Mouse (Mus musculus): ENCODE results near the gene Lrcol1. TPM values are rescaled to one million over a fixed set of nuclear protein-coding genes. Genes with fewer than 3 reads are reported as not detected.

Lrcol1 gene
- polyA plus RNA-seq, 1 experiment from 2014 or later, result not detected

- Histone ChIP-seq H3K4me1 (replicated peaks) (peaks cover 20% of the 10 kb centered on the region), H3K4me2 (replicated peaks) (no peak overlapping the region), H3K9me3 (no peaks in the 10 kb centered on the region), H3K36me3 (peaks cover 21% of the 10 kb centered on the region; the same call in 1 of the 2 replicates), H3K4me3 (replicated peaks) (no peak overlapping the region), H3K9ac (replicated peaks) (no peak overlapping the region), H3K27ac (no peak overlapping the region), H3K27me3 (peaks cover 21% of the 10 kb centered on the region)
- WGBS, result 87% methylated on average over 6 of the region's 6 CpGs
- ATAC-seq, result no peak
Measured at GRCm38 (mm10) chr5:110361465-110361864, 16.9 kb downstream of the Lrcol1 start.

GRCm38 (mm10) chr5:110362813-110363178 lies 18.3 kb downstream of the Lrcol1 start:
- no peak for ATAC-seq
- H3K36me3 ChIP-seq, result peaks cover 31% of the 10 kb centered on the region
- no peaks in the 10 kb centered on the region for H3K9me3 ChIP-seq
- H3K27ac ChIP-seq, result no peak overlapping the region
- peaks cover 21% of the 10 kb centered on the region for H3K27me3 ChIP-seq
- H3K4me3 ChIP-seq (replicated peaks), result peak overlapping the region; percentile 45
- WGBS, result 2% methylated on average over 26 of the region's 28 CpGs
- peak overlapping the region; percentile 68 for H3K9ac ChIP-seq (replicated peaks)
- peaks cover 18% of the 10 kb centered on the region for H3K4me1 ChIP-seq (replicated peaks)
- peak overlapping the region; percentile 79 for H3K4me2 ChIP-seq (replicated peaks)

- peaks cover 21% of the 10 kb centered on the region for H3K27me3 ChIP-seq
- H3K36me3 ChIP-seq, result peaks cover 35% of the 10 kb centered on the region
- no peaks in the 10 kb centered on the region for H3K9me3 ChIP-seq
- WGBS, result 1% methylated on average over 66 of the region's 72 CpGs
- H3K4me1 ChIP-seq (replicated peaks), result peaks cover 13% of the 10 kb centered on the region
- H3K27ac ChIP-seq, result peak overlapping the region; percentile 47
- peak overlapping the region; percentile 45 for H3K4me3 ChIP-seq (replicated peaks)
- peak overlapping the region; percentile 68 for H3K9ac ChIP-seq (replicated peaks)
- ATAC-seq, result peak; percentile 83
- H3K4me2 ChIP-seq (replicated peaks), result peak overlapping the region; percentile 79
Measured at GRCm38 (mm10) chr5:110363179-110363821, 18.8 kb downstream of the Lrcol1 start.

- WGBS, result 39% methylated on average over 11 of the region's 11 CpGs
Measured at GRCm38 (mm10) chr5:110363822-110364545, 19.5 kb downstream of the Lrcol1 start.

GRCm38 (mm10) chr5:110376802-110377433 lies 32.4 kb downstream of the Lrcol1 start:
- H3K27me3 ChIP-seq, result no peaks in the 10 kb centered on the region
- H3K9ac ChIP-seq (replicated peaks), result no peak overlapping the region
- no peak overlapping the region for H3K27ac ChIP-seq
- H3K4me2 ChIP-seq (replicated peaks), result no peak overlapping the region
- ATAC-seq, result peak; percentile 67
- 57% methylated on average over 8 of the region's 8 CpGs for WGBS
- no peaks in the 10 kb centered on the region for H3K9me3 ChIP-seq
- no peak overlapping the region for H3K4me3 ChIP-seq (replicated peaks)
- peaks cover 3% of the 10 kb centered on the region; the same call in 1 of the 2 replicates for H3K4me1 ChIP-seq (replicated peaks)
- peaks cover 77% of the 10 kb centered on the region for H3K36me3 ChIP-seq

More at GRCm38 (mm10) chr5:110363822-110364545, 19.5 kb downstream of the Lrcol1 start:
- Histone ChIP-seq H3K4me1 (replicated peaks) (peaks cover 13% of the 10 kb centered on the region), H3K27ac (peak overlapping the region; percentile 47; the same call in 1 of the 2 replicates), H3K4me3 (replicated peaks) (peak overlapping the region; percentile 45), H3K9me3 (no peaks in the 10 kb centered on the region), H3K9ac (replicated peaks) (peak overlapping the region; percentile 68), H3K27me3 (peaks cover 21% of the 10 kb centered on the region), H3K36me3 (peaks cover 41% of the 10 kb centered on the region), H3K4me2 (replicated peaks) (peak overlapping the region; percentile 79)
- ATAC-seq, result no peak

- H3K36me3 ChIP-seq, result peaks cover 70% of the 10 kb centered on the region
- H3K4me3 ChIP-seq (replicated peaks), result no peak overlapping the region
- 34% methylated on average over 20 of the region's 20 CpGs for WGBS
- ATAC-seq, result peak; percentile 25
- peaks cover 6% of the 10 kb centered on the region; the same call in 1 of the 2 replicates for H3K4me1 ChIP-seq (replicated peaks)
- H3K9ac ChIP-seq (replicated peaks), result no peak overlapping the region
- H3K9me3 ChIP-seq, result no peaks in the 10 kb centered on the region
- H3K27me3 ChIP-seq, result no peaks in the 10 kb centered on the region
- H3K4me2 ChIP-seq (replicated peaks), result no peak overlapping the region
- no peak overlapping the region for H3K27ac ChIP-seq
Measured at GRCm38 (mm10) chr5:110378181-110378583, 33.7 kb downstream of the Lrcol1 start.

- no peak for ATAC-seq
- Histone ChIP-seq H3K27me3 (no peaks in the 10 kb centered on the region), H3K4me1 (replicated peaks) (peaks cover 9% of the 10 kb centered on the region; the same call in 1 of the 2 replicates), H3K9ac (replicated peaks) (no peak overlapping the region), H3K36me3 (peaks cover 61% of the 10 kb centered on the region), H3K9me3 (no peaks in the 10 kb centered on the region), H3K27ac (no peak overlapping the region), H3K4me2 (replicated peaks) (no peak overlapping the region), H3K4me3 (replicated peaks) (no peak overlapping the region)
- 89% methylated on average over 15 of the region's 15 CpGs for WGBS
Measured at GRCm38 (mm10) chr5:110379086-110379485, 34.6 kb downstream of the Lrcol1 start.

- no peak overlapping the region for H3K27ac ChIP-seq
- peaks cover 53% of the 10 kb centered on the region for H3K36me3 ChIP-seq
- peaks cover 16% of the 10 kb centered on the region for H3K4me1 ChIP-seq (replicated peaks)
- H3K4me3 ChIP-seq (replicated peaks), result no peak overlapping the region
- H3K9ac ChIP-seq (replicated peaks), result no peak overlapping the region
- no peaks in the 10 kb centered on the region for H3K27me3 ChIP-seq
- no peaks in the 10 kb centered on the region for H3K9me3 ChIP-seq
- no peak overlapping the region for H3K4me2 ChIP-seq (replicated peaks)
- no peak for ATAC-seq
- WGBS, result 92% methylated on average over 4 of the region's 4 CpGs
Measured at GRCm38 (mm10) chr5:110379823-110380222, 35.3 kb downstream of the Lrcol1 start.

GRCm38 (mm10) chr5:110384491-110384890 lies 40.0 kb downstream of the Lrcol1 start:
- peaks cover 41% of the 10 kb centered on the region for H3K4me1 ChIP-seq (replicated peaks)
- H3K27ac ChIP-seq, result no peak overlapping the region
- peaks cover 7% of the 10 kb centered on the region for H3K36me3 ChIP-seq
- H3K4me3 ChIP-seq (replicated peaks), result peak overlapping the region; percentile 70
- no peaks in the 10 kb centered on the region for H3K27me3 ChIP-seq
- H3K9ac ChIP-seq (replicated peaks), result 0 out of 2 replicates have a peak overlapping the region, but pooled peaks have one; percentile 80
- peak overlapping the region; percentile 57 for H3K4me2 ChIP-seq (replicated peaks)
- no peaks in the 10 kb centered on the region for H3K9me3 ChIP-seq
- 56% methylated on average over 6 of the region's 6 CpGs for WGBS
- no peak for ATAC-seq

GRCm38 (mm10) chr5:110385263-110385662 lies 40.7 kb downstream of the Lrcol1 start:
- Histone ChIP-seq H3K27ac (no peak overlapping the region), H3K36me3 (peaks cover 3% of the 10 kb centered on the region; the same call in 1 of the 2 replicates), H3K4me2 (replicated peaks) (peak overlapping the region; percentile 57), H3K27me3 (no peaks in the 10 kb centered on the region), H3K4me3 (replicated peaks) (peak overlapping the region; percentile 70), H3K9me3 (no peaks in the 10 kb centered on the region), H3K4me1 (replicated peaks) (peaks cover 41% of the 10 kb centered on the region), H3K9ac (replicated peaks) (peak overlapping the region; percentile 80)
- no peak for ATAC-seq
- 67% methylated on average over 4 of the region's 4 CpGs for WGBS

GRCm38 (mm10) chr5:110386371-110387330 lies 42.1 kb downstream of the Lrcol1 start:
- under 1% methylated on average over 88 of the region's 90 CpGs for WGBS
- H3K9me3 ChIP-seq, result no peaks in the 10 kb centered on the region

More at GRCm38 (mm10) chr5:110386371-110387330, 42.1 kb downstream of the Lrcol1 start:
- Histone ChIP-seq H3K4me1 (replicated peaks) (peaks cover 41% of the 10 kb centered on the region), H3K4me3 (replicated peaks) (peak overlapping the region; percentile 70), H3K9ac (replicated peaks) (peak overlapping the region; percentile 80), H3K4me2 (replicated peaks) (peak overlapping the region; percentile 57), H3K27me3 (no peaks in the 10 kb centered on the region), H3K27ac (peak overlapping the region; percentile 64), H3K36me3 (no peaks in the 10 kb centered on the region)
- ATAC-seq, result peak; percentile 88
